Mouse (Mus musculus): ENCODE data around the gene Ddx42.

DNA sequence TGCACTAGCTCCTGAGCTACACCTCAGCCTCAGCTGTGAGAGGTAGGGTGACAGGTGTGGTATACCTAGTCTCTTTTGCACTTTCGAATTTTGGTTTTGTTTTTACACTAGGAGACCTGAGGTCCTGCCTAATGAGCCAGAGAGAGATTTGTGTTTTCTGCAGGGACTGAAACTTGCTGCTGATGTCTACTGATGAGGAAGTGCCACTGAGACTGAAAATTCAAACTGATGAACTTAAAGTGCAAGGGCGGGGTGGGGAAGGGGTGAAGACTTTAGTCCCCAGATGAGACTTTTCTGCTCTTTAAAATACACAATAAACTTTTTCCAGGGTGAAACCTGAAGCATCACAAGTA, 36.3 kb upstream of the Ddx42 start:
- TF ChIP-seq CTCF (IDR thresholded peaks at IDR 0.05; ENCODE audit: insufficient read depth, low read depth, low read length) (no peak), POLR2A (IDR thresholded peaks at IDR 0.05; ENCODE audit: insufficient read depth, low read depth, low read length) (no peak)
